Mouse (Mus musculus): ENCODE measurements around the gene Prdx2. TPM values are rescaled to one million over a fixed set of nuclear protein-coding genes. Genes with fewer than 3 reads are reported as not detected.

The Prdx2 gene
- total and polyA plus RNA-seq, 2 experiments from 2014 or later: 758 to 809 TPM

DNA sequence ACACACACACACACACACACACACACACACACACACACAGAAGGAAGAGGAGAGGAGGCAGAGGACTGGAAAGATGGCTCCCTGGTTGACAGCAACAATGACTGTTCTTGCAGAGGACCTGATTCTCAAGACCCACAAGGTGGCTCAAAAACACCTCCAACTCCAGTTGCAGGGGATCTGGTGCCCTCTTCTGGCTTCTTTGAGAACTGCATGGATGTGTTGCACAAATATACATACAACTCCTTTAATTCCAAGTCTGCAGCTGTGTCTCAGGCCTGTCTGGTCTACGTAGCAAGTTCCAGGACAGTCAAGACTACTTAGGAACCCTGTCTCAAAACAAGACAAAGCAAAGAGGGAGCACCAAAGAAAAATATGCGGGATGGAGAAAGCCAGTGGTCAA, 12.6 kb upstream of the Prdx2 start:
- TF ChIP-seq CTCF (IDR thresholded peaks at IDR 0.05; ENCODE audit: low read depth): peak; percentile 74
- TF ChIP-seq EP300 (IDR thresholded peaks at IDR 0.05; ENCODE audit: low read depth): no peak
- H3K4me3 ChIP-seq (ENCODE audit: low read depth, low read length): no peak overlapping the region
- DNase-seq (ENCODE audit: low spot score) (peak; percentile 43), ATAC-seq (ENCODE audit: insufficient read depth, low read depth) (no peak)
- peaks cover 13% of the 10 kb centered on the region; the same call in 1 of the 2 replicates for H3K36me3 ChIP-seq (replicated peaks; ENCODE audit: control insufficient read depth, insufficient read depth, low read length)
- H3K9me3 ChIP-seq (replicated peaks; ENCODE audit: control insufficient read depth, low read length): no peaks in the 10 kb centered on the region
- no peak overlapping the region for H3K27ac ChIP-seq (ENCODE audit: low read depth)
- WGBS: 57% methylated on average over 2 of the region's 2 CpGs
- H3K4me1 ChIP-seq (ENCODE audit: control insufficient read depth, insufficient read depth): no peaks in the 10 kb centered on the region
- H3K9ac ChIP-seq (replicated peaks; ENCODE audit: low read depth, low read length): no peak overlapping the region
- no peak overlapping the region for H3K4me2 ChIP-seq (ENCODE audit: low read depth, low read length)
- H3K27me3 ChIP-seq (ENCODE audit: control insufficient read depth, insufficient read depth, low read length): 0 out of 2 replicates have a peak, but pooled peaks cover 6% of the 10 kb centered on the region

DNA sequence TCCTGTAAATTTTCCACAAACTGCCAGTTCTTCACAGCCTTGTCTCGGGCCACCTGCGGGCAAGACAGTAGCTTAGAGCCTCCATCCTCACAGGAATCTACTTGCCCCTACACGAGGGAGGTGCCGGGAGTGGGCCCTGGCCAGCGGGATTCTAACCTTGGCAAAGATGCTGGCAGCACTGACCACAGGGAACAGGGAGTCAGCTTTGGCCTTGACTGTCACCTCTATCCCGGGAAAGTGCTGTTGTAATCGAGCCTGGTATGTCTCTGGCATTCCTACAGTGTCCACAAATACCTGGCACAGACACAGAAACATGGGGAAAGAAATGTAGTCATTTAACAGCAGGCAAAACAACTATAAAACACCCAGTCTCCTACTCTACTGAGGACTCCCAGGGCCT, 9.6 kb upstream of the Prdx2 start:
- Histone ChIP-seq H3K27me3 (ENCODE audit: control insufficient read depth, insufficient read depth, low read length) (no peaks in the 10 kb centered on the region), H3K9me3 (replicated peaks; ENCODE audit: control insufficient read depth, low read length) (no peaks in the 10 kb centered on the region), H3K36me3 (replicated peaks; ENCODE audit: control insufficient read depth, insufficient read depth, low read length) (peaks cover 16% of the 10 kb centered on the region; the same call in 1 of the 2 replicates), H3K27ac (ENCODE audit: low read depth) (peak overlapping the region; percentile 76), H3K4me1 (ENCODE audit: control insufficient read depth, insufficient read depth) (no peaks in the 10 kb centered on the region), H3K4me3 (ENCODE audit: low read depth, low read length) (no peak overlapping the region), H3K9ac (replicated peaks; ENCODE audit: low read depth, low read length) (no peak overlapping the region), H3K4me2 (ENCODE audit: low read depth, low read length) (no peak overlapping the region)
- 56% methylated on average over 7 of the region's 7 CpGs for WGBS
- no peak for TF ChIP-seq CTCF (IDR thresholded peaks at IDR 0.05; ENCODE audit: low read depth)
- no peak for TF ChIP-seq EP300 (IDR thresholded peaks at IDR 0.05; ENCODE audit: low read depth)
- ATAC-seq (ENCODE audit: insufficient read depth, low read depth): peak; percentile 84
- DNase-seq (ENCODE audit: low spot score): peak; percentile 44

DNA sequence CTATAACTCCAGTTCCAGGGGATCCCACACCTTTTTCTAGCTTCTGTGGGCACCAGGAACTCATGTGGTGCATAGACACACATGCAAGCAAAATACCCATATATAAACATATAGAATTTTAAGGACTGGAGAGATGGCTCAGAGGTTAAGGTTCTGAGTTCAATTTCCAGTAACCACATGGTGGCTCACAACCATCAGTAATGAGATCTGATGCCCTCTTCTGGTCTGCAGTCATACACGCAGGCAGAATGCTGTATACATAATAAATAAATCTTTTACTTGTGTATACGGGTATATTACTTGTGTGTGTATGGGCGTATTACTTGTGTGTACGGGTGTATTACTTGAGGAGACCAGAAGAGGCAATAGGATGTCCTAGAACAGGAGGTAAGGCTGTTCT, 5.4 kb upstream of the Prdx2 start:
- Histone ChIP-seq H3K9me3 (replicated peaks; ENCODE audit: control insufficient read depth, low read length) (no peaks in the 10 kb centered on the region), H3K27ac (ENCODE audit: low read depth) (no peak overlapping the region), H3K9ac (replicated peaks; ENCODE audit: low read depth, low read length) (no peak overlapping the region), H3K4me1 (ENCODE audit: control insufficient read depth, insufficient read depth) (peaks cover 21% of the 10 kb centered on the region), H3K4me3 (ENCODE audit: low read depth, low read length) (no peak overlapping the region), H3K4me2 (ENCODE audit: low read depth, low read length) (no peak overlapping the region), H3K27me3 (ENCODE audit: control insufficient read depth, insufficient read depth, low read length) (no peaks in the 10 kb centered on the region), H3K36me3 (replicated peaks; ENCODE audit: control insufficient read depth, insufficient read depth, low read length) (0 out of 2 replicates have a peak, but pooled peaks cover 3% of the 10 kb centered on the region)
- WGBS: 85% methylated on average over 4 of the region's 4 CpGs
- ATAC-seq (ENCODE audit: insufficient read depth, low read depth) (no peak), DNase-seq (ENCODE audit: low spot score) (no peak)
- no peak for TF ChIP-seq EP300 (IDR thresholded peaks at IDR 0.05; ENCODE audit: low read depth)
- no peak for TF ChIP-seq CTCF (IDR thresholded peaks at IDR 0.05; ENCODE audit: low read depth)

DNA sequence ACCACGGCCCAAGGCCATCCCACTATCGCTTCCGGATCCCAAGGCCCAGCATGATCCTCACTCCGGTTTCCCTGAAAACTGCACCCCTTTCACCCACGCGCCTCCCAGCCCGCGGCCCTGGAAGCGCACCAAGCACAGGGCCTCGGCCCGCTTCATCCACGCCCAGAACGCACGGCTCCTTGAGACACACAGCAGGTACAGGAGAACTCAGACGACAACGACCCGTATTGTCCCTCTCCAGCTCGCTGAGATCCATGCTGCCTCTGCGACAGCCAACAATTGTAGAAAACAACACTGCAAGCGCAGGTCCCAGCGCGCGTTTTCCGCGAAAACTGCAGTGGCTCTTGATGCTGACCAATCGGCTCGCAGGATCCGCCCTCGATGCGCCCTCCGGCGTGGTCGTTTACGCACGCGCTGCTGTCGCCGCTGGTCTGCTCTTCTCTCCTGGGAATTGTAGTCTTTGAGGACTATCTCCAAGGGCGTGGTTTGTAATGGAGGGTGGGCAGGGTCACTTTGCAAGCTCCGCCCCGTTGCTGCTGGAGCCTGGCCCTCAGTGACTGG, 3.6 kb upstream of the Prdx2 start:
- Histone ChIP-seq H3K4me3 (ENCODE audit: low read depth, low read length) (peak overlapping the region; percentile 68), H3K4me1 (ENCODE audit: control insufficient read depth, insufficient read depth) (peaks cover 28% of the 10 kb centered on the region), H3K27me3 (ENCODE audit: control insufficient read depth, insufficient read depth, low read length) (no peaks in the 10 kb centered on the region), H3K9me3 (replicated peaks; ENCODE audit: control insufficient read depth, low read length) (no peaks in the 10 kb centered on the region), H3K4me2 (ENCODE audit: low read depth, low read length) (peak overlapping the region; percentile 92), H3K36me3 (replicated peaks; ENCODE audit: control insufficient read depth, insufficient read depth, low read length) (0 out of 2 replicates have a peak, but pooled peaks cover 3% of the 10 kb centered on the region), H3K27ac (ENCODE audit: low read depth) (peak overlapping the region; percentile 71), H3K9ac (replicated peaks; ENCODE audit: low read depth, low read length) (peak overlapping the region; percentile 54)
- under 1% methylated on average over 41 of the region's 41 CpGs for WGBS
- TF ChIP-seq EP300 (IDR thresholded peaks at IDR 0.05; ENCODE audit: low read depth) (no peak), CTCF (IDR thresholded peaks at IDR 0.05; ENCODE audit: low read depth) (0 out of 2 replicates have a peak, but pooled peaks have one; percentile 8)
- DNase-seq (ENCODE audit: low spot score) (peak; percentile 98), ATAC-seq (ENCODE audit: insufficient read depth, low read depth) (peak; percentile 90)

DNA sequence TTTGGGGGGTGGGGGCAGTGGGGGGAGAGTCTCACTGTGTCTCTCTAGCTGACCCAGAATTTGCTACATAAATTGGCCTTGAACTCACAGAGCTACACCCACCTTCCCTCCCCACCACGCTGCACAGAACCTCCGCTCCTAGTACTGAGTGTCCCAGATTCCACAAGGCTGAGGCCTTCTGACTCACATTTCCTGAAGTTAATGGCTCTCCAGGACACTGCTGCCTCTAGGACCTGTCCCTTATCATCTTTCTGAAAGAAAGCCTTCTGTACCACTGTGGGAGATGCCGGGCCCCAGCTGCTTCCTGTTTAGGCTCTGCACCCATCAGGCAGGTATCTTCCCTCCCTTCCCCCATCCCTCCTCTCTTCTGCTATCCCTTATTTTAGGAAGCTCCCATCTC, 2.8 kb upstream of the Prdx2 start:
- peak; percentile 51 for DNase-seq (ENCODE audit: low spot score)
- TF ChIP-seq EP300 (IDR thresholded peaks at IDR 0.05; ENCODE audit: low read depth) (0 out of 2 replicates have a peak, but pooled peaks have one; percentile 15), CTCF (IDR thresholded peaks at IDR 0.05; ENCODE audit: low read depth) (no peak)
- H3K27me3 ChIP-seq (ENCODE audit: control insufficient read depth, insufficient read depth, low read length): no peaks in the 10 kb centered on the region
- no peak overlapping the region for H3K9ac ChIP-seq (replicated peaks; ENCODE audit: low read depth, low read length)
- ATAC-seq (ENCODE audit: insufficient read depth, low read depth): peak; percentile 9; the same call in 1 of the 2 replicates
- H3K4me3 ChIP-seq (ENCODE audit: low read depth, low read length): no peak overlapping the region
- H3K27ac ChIP-seq (ENCODE audit: low read depth): peak overlapping the region; percentile 71
- H3K9me3 ChIP-seq (replicated peaks; ENCODE audit: control insufficient read depth, low read length): no peaks in the 10 kb centered on the region
- H3K4me2 ChIP-seq (ENCODE audit: low read depth, low read length): peak overlapping the region; percentile 27; the same call in 1 of the 2 replicates
- peaks cover 30% of the 10 kb centered on the region for H3K4me1 ChIP-seq (ENCODE audit: control insufficient read depth, insufficient read depth)
- H3K36me3 ChIP-seq (replicated peaks; ENCODE audit: control insufficient read depth, insufficient read depth, low read length): peaks cover 10% of the 10 kb centered on the region
- 33% methylated on average over 3 of the region's 3 CpGs for WGBS
